Mouse (Mus musculus) midbrain, embryonic 13.5 days (tissue): Measurements from ENCODE around the gene Tatdn2. TPM values are rescaled to one million over a fixed set of nuclear protein-coding genes. Genes with fewer than 3 reads are reported as not detected.

Experiments
- microRNA-seq: library from miRNA; unstranded; fragments of <30 nt; microRNA quantifications from one replicate; pipeline ENCODE4, GENCODE M21; 2016
- polyA plus RNA-seq: library from polyadenylated mRNA; unstranded; fragments of >200 nt; fragmentation: Nextera tagmentation; extraction: Ambion mirVana; gene quantifications from 2 replicates; pipeline ENCODE4 v1.2.1, GENCODE M21; 2015

The Tatdn2 gene
- polyA plus RNA-seq, 1 experiment from 2014 or later = 0.93 TPM

Small RNAs within 50 kb of the gene (microRNA-seq; reads per million reads assigned to microRNA genes)
- 0.82 reads per million for gene Mir7042

Other genes with a start within 250 kb of the Tatdn2 start
- gene Il17re, start 238.6 kb upstream of the Tatdn2 start, polyA plus RNA-seq = 0.13 TPM in 1 of 2 replicates, not detected in the other
- 0.96 and 1.4 TPM in 2 replicates for gene Il17rc, start 225.6 kb upstream of the Tatdn2 start, polyA plus RNA-seq
- gene Creld1, start 213.8 kb upstream of the Tatdn2 start, polyA plus RNA-seq = 49.4 and 56.5 TPM in 2 replicates
- gene Prrt3, start 195.1 kb upstream of the Tatdn2 start, polyA plus RNA-seq = 5.2 and 6.0 TPM in 2 replicates
- gene Emc3, start 165.4 kb upstream of the Tatdn2 start, polyA plus RNA-seq = 95.3 and 99.6 TPM in 2 replicates
- gene Fancd2, start 165.4 kb upstream of the Tatdn2 start, polyA plus RNA-seq = 4.2 and 4.5 TPM in 2 replicates
- not detected in 2 replicates for gene Fancd2os, start 96.3 kb upstream of the Tatdn2 start, polyA plus RNA-seq
- 227 and 229 TPM in 2 replicates for gene Brk1, start 92.3 kb upstream of the Tatdn2 start, polyA plus RNA-seq
- gene Vhl, start 73.1 kb upstream of the Tatdn2 start, polyA plus RNA-seq = 60.2 and 60.6 TPM in 2 replicates
- 0.99 and 1.3 TPM in 2 replicates for gene Irak2, start 58.6 kb upstream of the Tatdn2 start, polyA plus RNA-seq
- 0.70 and 1.8 TPM in 2 replicates for gene Ghrl, start 22.8 kb downstream of the Tatdn2 start, polyA plus RNA-seq
- gene Sec13, start 43.7 kb downstream of the Tatdn2 start, polyA plus RNA-seq = 229 and 232 TPM in 2 replicates